Mouse (Mus musculus): ENCODE measurements around the gene Rarg. TPM values are rescaled to one million over a fixed set of nuclear protein-coding genes. Genes with fewer than 3 reads are reported as not detected.

Rarg gene
- polyA plus RNA-seq, 2 experiments = 1.9 to 2.5 TPM

GRCm38 (mm10) chr15:102258076-102258470 is 756 bp upstream of the Rarg start:
- Histone ChIP-seq H3K36me3 (replicated peaks; ENCODE audit: control insufficient read depth, insufficient read depth, low read depth) (no peaks in the 10 kb centered on the region), H3K27ac (no peak overlapping the region), H3K9me3 (ENCODE audit: control insufficient read depth, low read length) (no peaks in the 10 kb centered on the region), H3K4me2 (ENCODE audit: low read depth) (no peak overlapping the region; the same call in 1 of the 2 replicates), H3K27me3 (ENCODE audit: control insufficient read depth, insufficient read depth, low read length) (peaks cover 54% of the 10 kb centered on the region), H3K4me3 (ENCODE audit: insufficient read depth in 1 of 2, low read depth in 2 of 2, low read length in 2 of 2) (no peak overlapping the region), H3K9ac (replicated peaks) (no peak overlapping the region), H3K4me1 (replicated peaks; ENCODE audit: control insufficient read depth in 2 of 2, insufficient read depth in 2 of 2, low read length in 1 of 2) (no peaks in the 10 kb centered on the region)
- 14% methylated on average over 12 of the region's 12 CpGs for WGBS (ENCODE audit: insufficient replicate concordance)
- no peak for DNase-seq (ENCODE audit: low read depth in 3 of 3, low spot score in 3 of 3)
- no peak for TF ChIP-seq CTCF (IDR thresholded peaks at IDR 0.05; ENCODE audit: low read depth)
- TF ChIP-seq EP300 (IDR thresholded peaks at IDR 0.05; ENCODE audit: low read depth) = no peak
- ATAC-seq (ENCODE audit: insufficient read depth) = no peak

GRCm38 (mm10) chr15:102256431-102257201 is 701 bp downstream of the Rarg start:
- no peak overlapping the region for H3K27ac ChIP-seq
- WGBS (ENCODE audit: insufficient replicate concordance) = 12% methylated on average over 22 of the region's 22 CpGs
- no peaks in the 10 kb centered on the region for H3K36me3 ChIP-seq (replicated peaks; ENCODE audit: control insufficient read depth, insufficient read depth, low read depth)
- H3K4me3 ChIP-seq (ENCODE audit: insufficient read depth in 1 of 2, low read depth in 2 of 2, low read length in 2 of 2) = peak overlapping the region in 1 of 2 experiments; percentile 38; a peak in 2 of 4 replicates
- no peaks in the 10 kb centered on the region for H3K4me1 ChIP-seq (replicated peaks; ENCODE audit: control insufficient read depth in 2 of 2, insufficient read depth in 2 of 2, low read length in 1 of 2)
- H3K27me3 ChIP-seq (ENCODE audit: control insufficient read depth, insufficient read depth, low read length) = peaks cover 54% of the 10 kb centered on the region
- ATAC-seq (ENCODE audit: insufficient read depth) (no peak), DNase-seq (ENCODE audit: low read depth in 3 of 3, low spot score in 3 of 3) (no peak)
- peak overlapping the region; percentile 49 for H3K4me2 ChIP-seq (ENCODE audit: low read depth)
- no peaks in the 10 kb centered on the region for H3K9me3 ChIP-seq (ENCODE audit: control insufficient read depth, low read length)
- TF ChIP-seq CTCF (IDR thresholded peaks at IDR 0.05; ENCODE audit: low read depth) = no peak
- H3K9ac ChIP-seq (replicated peaks) = no peak overlapping the region

- DNase-seq (ENCODE audit: low read depth in 3 of 3, low spot score in 3 of 3) = no peak
- no peak for ATAC-seq (ENCODE audit: insufficient read depth)
- Histone ChIP-seq H3K4me3 (ENCODE audit: insufficient read depth in 1 of 2, low read depth in 2 of 2, low read length in 2 of 2) (no peak overlapping the region), H3K4me2 (ENCODE audit: low read depth) (no peak overlapping the region), H3K36me3 (replicated peaks; ENCODE audit: control insufficient read depth, insufficient read depth, low read depth) (no peaks in the 10 kb centered on the region), H3K4me1 (replicated peaks; ENCODE audit: control insufficient read depth in 2 of 2, insufficient read depth in 2 of 2, low read length in 1 of 2) (no peaks in the 10 kb centered on the region), H3K27ac (no peak overlapping the region), H3K9ac (replicated peaks) (no peak overlapping the region), H3K9me3 (ENCODE audit: control insufficient read depth, low read length) (no peaks in the 10 kb centered on the region), H3K27me3 (ENCODE audit: control insufficient read depth, insufficient read depth, low read length) (peaks cover 54% of the 10 kb centered on the region)
- TF ChIP-seq EP300 (IDR thresholded peaks at IDR 0.05; ENCODE audit: low read depth) (no peak), CTCF (IDR thresholded peaks at IDR 0.05; ENCODE audit: low read depth) (no peak)
- 36% methylated on average over 14 of the region's 14 CpGs for WGBS (ENCODE audit: insufficient replicate concordance)
Measured at GRCm38 (mm10) chr15:102255547-102256255, 1.6 kb downstream of the Rarg start.

GRCm38 (mm10) chr15:102250521-102250920 is 6.8 kb downstream of the Rarg start:
- DNase-seq (ENCODE audit: low read depth in 3 of 3, low spot score in 3 of 3) (no peak), ATAC-seq (ENCODE audit: insufficient read depth) (no peak)
- TF ChIP-seq EP300 (IDR thresholded peaks at IDR 0.05; ENCODE audit: low read depth) = no peak
- no peak for TF ChIP-seq CTCF (IDR thresholded peaks at IDR 0.05; ENCODE audit: low read depth)

GRCm38 (mm10) chr15:102249967-102250366 is 7.3 kb downstream of the Rarg start:
- no peak overlapping the region for H3K27ac ChIP-seq
- TF ChIP-seq CTCF (IDR thresholded peaks at IDR 0.05; ENCODE audit: low read depth) (no peak), EP300 (IDR thresholded peaks at IDR 0.05; ENCODE audit: low read depth) (no peak)
- ATAC-seq (ENCODE audit: insufficient read depth) (no peak), DNase-seq (ENCODE audit: low read depth in 3 of 3, low spot score in 3 of 3) (no peak)
- 57% methylated on average over 9 of the region's 9 CpGs for whole genome bisulfite sequencing (ENCODE audit: insufficient replicate concordance)
- H3K36me3 ChIP-seq (replicated peaks; ENCODE audit: control insufficient read depth, insufficient read depth, low read depth) = no peaks in the 10 kb centered on the region
- H3K4me2 ChIP-seq (ENCODE audit: low read depth) = no peak overlapping the region
- H3K9me3 ChIP-seq (ENCODE audit: control insufficient read depth, low read length) = no peaks in the 10 kb centered on the region
- 0 out of 4 replicates have a peak, but pooled peaks cover 0 to 5% of the 10 kb centered on the region in 2 experiments for H3K4me1 ChIP-seq (replicated peaks; ENCODE audit: control insufficient read depth in 2 of 2, insufficient read depth in 2 of 2, low read length in 1 of 2)
- H3K27me3 ChIP-seq (ENCODE audit: control insufficient read depth, insufficient read depth, low read length) = peaks cover 59% of the 10 kb centered on the region
- no peak overlapping the region for H3K9ac ChIP-seq (replicated peaks)
- H3K4me3 ChIP-seq (ENCODE audit: insufficient read depth in 1 of 2, low read depth in 2 of 2, low read length in 2 of 2) = no peak overlapping the region

More at GRCm38 (mm10) chr15:102250521-102250920, 6.8 kb downstream of the Rarg start:
- Histone ChIP-seq H3K4me3 (ENCODE audit: insufficient read depth in 1 of 2, low read depth in 2 of 2, low read length in 2 of 2) (no peak overlapping the region), H3K9ac (replicated peaks) (no peak overlapping the region), H3K27ac (no peak overlapping the region), H3K9me3 (ENCODE audit: control insufficient read depth, low read length) (no peaks in the 10 kb centered on the region), H3K27me3 (ENCODE audit: control insufficient read depth, insufficient read depth, low read length) (peaks cover 58% of the 10 kb centered on the region), H3K4me1 (replicated peaks; ENCODE audit: control insufficient read depth in 2 of 2, insufficient read depth in 2 of 2, low read length in 1 of 2) (0 out of 4 replicates have a peak, but pooled peaks cover 0 to 5% of the 10 kb centered on the region in 2 experiments), H3K36me3 (replicated peaks; ENCODE audit: control insufficient read depth, insufficient read depth, low read depth) (no peaks in the 10 kb centered on the region), H3K4me2 (ENCODE audit: low read depth) (no peak overlapping the region)
- WGBS (ENCODE audit: insufficient replicate concordance) = 55% methylated on average over 5 of the region's 5 CpGs
